25 mouse cellular contexts compared by ENCODE assay signal in the genomic region with DNA sequence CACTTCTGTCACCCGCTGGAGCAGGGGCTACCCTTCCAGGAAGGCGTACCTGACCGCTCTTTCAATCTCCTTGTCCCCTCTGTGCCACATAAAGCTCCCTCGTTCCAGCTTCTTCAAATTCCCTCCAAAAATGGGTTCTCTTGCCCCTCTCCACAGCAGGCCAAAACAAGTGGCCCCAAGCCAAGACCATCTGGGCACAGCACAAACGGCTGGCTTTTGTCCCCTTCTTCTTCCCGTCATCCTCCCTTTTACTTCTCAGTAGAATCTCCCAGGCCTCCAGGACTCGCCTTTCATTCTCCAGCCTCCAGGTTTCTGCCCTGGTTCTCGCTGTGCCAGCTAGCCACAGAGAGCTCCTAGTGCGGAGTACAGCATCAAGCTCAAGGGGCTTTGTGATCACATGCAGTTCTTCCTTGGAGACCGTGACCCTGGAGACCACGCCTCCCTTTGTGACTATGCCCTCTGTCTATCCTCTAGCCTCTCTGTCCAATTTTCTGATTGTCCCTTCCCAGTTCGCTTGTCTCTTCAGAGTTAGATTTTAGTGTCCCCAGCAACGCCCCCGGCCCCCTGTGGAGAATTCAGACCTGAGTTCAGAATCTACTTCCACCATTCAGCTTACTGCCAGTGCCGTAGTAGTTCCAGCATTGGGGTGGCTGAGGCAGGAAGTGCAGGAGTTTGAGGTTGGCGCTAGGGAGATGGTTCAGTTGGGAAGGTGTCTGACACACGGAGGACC. TPM values are rescaled to one million over a fixed set of nuclear protein-coding genes. Genes with fewer than 3 reads are reported as not detected.
A peak's percentile ranks its signal among the peaks of the same experiment; 100 is the strongest.
DNase-seq lines count a peak whose midpoint lies in the region; ATAC-seq lines count a peak whose summit lies in the region.
"Had no signal": no experiment of that assay in that cellular context is flagged by ENCODE, and none has a peak within 500 bp of the region (broad histone marks: within the 10 kb centered on the region; RNA-seq: fewer than 3 reads in every experiment).

No protein-coding gene starts in this region.

- intact Hi-C loops in gastrocnemius, postnatal 14 days (cut with DNase I; ENCODE audit: low total_unique reads) = loop anchor here (5.0 to 10.0 kb wide), 2 partner anchors 34 to 113 kb away; a partner anchor contains a TSS

- no peaks in the 10 kb centered on the region for H3K27me3 ChIP-seq in midbrain, embryonic 13.5 days
- no peaks in the 10 kb centered on the region for H3K27me3 ChIP-seq in midbrain, embryonic 16.5 days (ENCODE audit: control insufficient read depth, insufficient read depth, low read depth, low read length)
- H3K27me3 ChIP-seq in forebrain, embryonic 15.5 days = no peaks in the 10 kb centered on the region
- H3K27me3 ChIP-seq: embryonic facial prominence, embryonic 12.5 days; hindbrain, embryonic 15.5 days; limb, embryonic 13.5 days; neural tube, embryonic 12.5 days had no signal

- WGBS in midbrain, embryonic 13.5 days = 65% methylated on average over 17 of the region's 17 CpGs
- 58% methylated on average over 17 of the region's 17 CpGs for WGBS in midbrain, embryonic 16.5 days
- WGBS in forebrain, embryonic 15.5 days = 67% methylated on average over 17 of the region's 17 CpGs

- peak overlapping the region; percentile 26; the same call in 1 of the 2 replicates for H3K27ac ChIP-seq in midbrain, embryonic 13.5 days
- H3K27ac ChIP-seq in midbrain, embryonic 16.5 days (ENCODE audit: low read length) = no peak overlapping the region
- H3K27ac ChIP-seq in forebrain, embryonic 15.5 days (replicated peaks) = 0 out of 2 replicates have a peak overlapping the region, but pooled peaks have one; percentile 40
- H3K27ac ChIP-seq: embryonic facial prominence, embryonic 12.5 days; hindbrain, embryonic 15.5 days; limb, embryonic 13.5 days; liver, embryonic 14.5 days; macrophage; neural tube, embryonic 12.5 days had no signal

- H3K4me1 ChIP-seq in midbrain, embryonic 13.5 days (replicated peaks) = peaks cover 8% of the 10 kb centered on the region
- H3K4me1 ChIP-seq in midbrain, embryonic 16.5 days (ENCODE audit: control insufficient read depth, insufficient read depth, low read length) = peaks cover under 1% of the 10 kb centered on the region; the same call in 1 of the 2 replicates
- peaks cover 8% of the 10 kb centered on the region for H3K4me1 ChIP-seq in forebrain, embryonic 15.5 days
- H3K4me1 ChIP-seq: neural tube, embryonic 12.5 days had no signal

- no peak overlapping the region for H3K4me2 ChIP-seq in midbrain, embryonic 13.5 days (replicated peaks)
- H3K4me2 ChIP-seq in midbrain, embryonic 16.5 days (ENCODE audit: low read length) = no peak overlapping the region; the same call in 1 of the 2 replicates
- H3K4me2 ChIP-seq in forebrain, embryonic 15.5 days (replicated peaks) = no peak overlapping the region
- H3K4me2 ChIP-seq: embryonic facial prominence, embryonic 12.5 days; hindbrain, embryonic 15.5 days; limb, embryonic 13.5 days; neural tube, embryonic 12.5 days had no signal

- no peak overlapping the region for H3K9ac ChIP-seq in midbrain, embryonic 13.5 days (replicated peaks)
- H3K9ac ChIP-seq in midbrain, embryonic 16.5 days (ENCODE audit: low read depth, low read length) = no peak overlapping the region
- H3K9ac ChIP-seq in forebrain, embryonic 15.5 days (replicated peaks) = no peak overlapping the region
- H3K9ac ChIP-seq: embryonic facial prominence, embryonic 12.5 days; hindbrain, embryonic 15.5 days; limb, embryonic 13.5 days; liver, embryonic 14.5 days; neural tube, embryonic 12.5 days had no signal

- no peaks in the 10 kb centered on the region for H3K36me3 ChIP-seq in midbrain, embryonic 13.5 days
- no peaks in the 10 kb centered on the region for H3K36me3 ChIP-seq in midbrain, embryonic 16.5 days (ENCODE audit: control insufficient read depth, insufficient read depth, low read length)
- no peaks in the 10 kb centered on the region for H3K36me3 ChIP-seq in forebrain, embryonic 15.5 days
- H3K36me3 ChIP-seq: embryonic facial prominence, embryonic 12.5 days; hindbrain, embryonic 15.5 days; limb, embryonic 13.5 days; neural tube, embryonic 12.5 days had no signal

- no peak overlapping the region for H3K4me3 ChIP-seq in midbrain, embryonic 13.5 days (replicated peaks)
- no peak overlapping the region for H3K4me3 ChIP-seq in midbrain, embryonic 16.5 days (ENCODE audit: low read depth, low read length)
- H3K4me3 ChIP-seq in forebrain, embryonic 15.5 days = no peak overlapping the region
- H3K4me3 ChIP-seq: embryonic facial prominence, embryonic 12.5 days; erythroblast, embryonic 14.5 days; hindbrain, embryonic 15.5 days; limb, embryonic 13.5 days; neural tube, embryonic 12.5 days had no signal

- no peaks in the 10 kb centered on the region for H3K9me3 ChIP-seq in midbrain, embryonic 13.5 days
- no peaks in the 10 kb centered on the region for H3K9me3 ChIP-seq in midbrain, embryonic 16.5 days (replicated peaks; ENCODE audit: control insufficient read depth, low read length, poor library complexity, severe bottlenecking)
- H3K9me3 ChIP-seq in forebrain, embryonic 15.5 days = no peaks in the 10 kb centered on the region
- H3K9me3 ChIP-seq: embryonic facial prominence, embryonic 12.5 days; hindbrain, embryonic 15.5 days; limb, embryonic 13.5 days; neural tube, embryonic 12.5 days had no signal

- no peak for ATAC-seq in midbrain, embryonic 13.5 days
- ATAC-seq in midbrain, embryonic 16.5 days = no peak
- no peak for ATAC-seq in forebrain, embryonic 15.5 days (replicated peaks)
- ATAC-seq in megakaryocyte-erythroid progenitor cell, adult 5-6 weeks (replicated peaks; ENCODE audit: low FRiP score, low TSS enrichment, poor library complexity, severe bottlenecking) = no peak
- ATAC-seq: intestine, postnatal 0 days had no signal

- DNase-seq in gastrocnemius, postnatal 14 days = peak; percentile 1
- DNase-seq in gastrocnemius, postnatal 10 days = no peak
- DNase-seq in R1 (ENCODE audit: low read depth, low spot score) = peak; percentile 62
- DNase-seq in ovary, adult 18-20 months (ENCODE audit: low spot score) = no peak
- DNase-seq: adrenal gland, postnatal 25 days; cerebellum, adult 18-20 months; right cerebral cortex, postnatal 14 days; spleen, adult 18-20 months; thymus, adult 18-20 months had no signal

RNA-seq across cellular contexts. Expression of a gene that starts 5.6 kb away (rescaled TPM):
- 10 to 100 TPM; 20.7 TPM for total RNA-seq in gastrocnemius, postnatal 14 days (2021)
- total RNA-seq in gastrocnemius, postnatal 10 days (2021) = 10 to 100 TPM; 22.8 to 27.2 TPM
- 42.2 and 43.8 TPM in 2 replicates for polyA plus RNA-seq in midbrain, embryonic 13.5 days (2015; fragmentation: Nextera tagmentation; extraction: Ambion mirVana)
- polyA plus RNA-seq in midbrain, embryonic 16.5 days (2015; fragmentation: Nextera tagmentation; extraction: Ambion mirVana) = 35.2 and 37.4 TPM in 2 replicates
- polyA plus RNA-seq in forebrain, embryonic 15.5 days (2015; fragmentation: Nextera tagmentation; extraction: Ambion mirVana) = 41.0 and 41.6 TPM in 2 replicates
- 29.0 and 36.7 TPM in 2 replicates for total RNA-seq in megakaryocyte-erythroid progenitor cell, adult 5-6 weeks (2014; fragmentation: Nextera tagmentation)
- total RNA-seq in megakaryocyte-erythroid progenitor cell, adult 5-6 weeks (2017) = 21.2 and 25.8 TPM in 2 replicates

RNA-seq across cellular contexts. Expression of a gene that starts 7.4 kb away (rescaled TPM):
- 1 to 10 TPM; 2.2 to 6.2 TPM for total RNA-seq in gastrocnemius, postnatal 14 days (2021)
- 1 to 10 TPM in 1 of 2 experiments, not detected in 1; 7.5 TPM for total RNA-seq in gastrocnemius, postnatal 10 days (2021)
- polyA plus RNA-seq in midbrain, embryonic 13.5 days (2015; fragmentation: Nextera tagmentation; extraction: Ambion mirVana) = not detected in 2 replicates
- polyA plus RNA-seq in midbrain, embryonic 16.5 days (2015; fragmentation: Nextera tagmentation; extraction: Ambion mirVana) = 5.5 TPM in 1 of 2 replicates, not detected in the other
- polyA plus RNA-seq in forebrain, embryonic 15.5 days (2015; fragmentation: Nextera tagmentation; extraction: Ambion mirVana) = 4.2 TPM in 1 of 2 replicates, not detected in the other
- total RNA-seq in megakaryocyte-erythroid progenitor cell, adult 5-6 weeks (2014; fragmentation: Nextera tagmentation) = 5.6 and 6.5 TPM in 2 replicates
- total RNA-seq in megakaryocyte-erythroid progenitor cell, adult 5-6 weeks (2017) = not detected in 2 replicates
- total RNA-seq: common myeloid progenitor, adult 5-6 weeks had no signal
- polyA plus RNA-seq: C2C12; erythroblast, embryonic 14.5 days; hindbrain, embryonic 15.5 days; intestine, postnatal 0 days; large intestine, adult 2 months; limb, embryonic 13.5 days; liver, embryonic 14.5 days; lung, embryonic 16.5 days; macrophage had no signal

RNA-seq across cellular contexts. Expression of a gene that starts 26.7 kb away (rescaled TPM):
- total RNA-seq in gastrocnemius, postnatal 14 days (2021) = 100 to 1,000 TPM; 101 to 102 TPM
- total RNA-seq in gastrocnemius, postnatal 10 days (2021) = 100 to 1,000 TPM in 1 of 2 experiments, 10 to 100 TPM in 1; 94.7 to 131 TPM
- polyA plus RNA-seq in midbrain, embryonic 13.5 days (2015; fragmentation: Nextera tagmentation; extraction: Ambion mirVana) = 133 and 134 TPM in 2 replicates
- polyA plus RNA-seq in midbrain, embryonic 16.5 days (2015; fragmentation: Nextera tagmentation; extraction: Ambion mirVana) = 125 and 131 TPM in 2 replicates
- polyA plus RNA-seq in forebrain, embryonic 15.5 days (2015; fragmentation: Nextera tagmentation; extraction: Ambion mirVana) = 123 and 124 TPM in 2 replicates
- total RNA-seq in megakaryocyte-erythroid progenitor cell, adult 5-6 weeks (2014; fragmentation: Nextera tagmentation) = 145 and 192 TPM in 2 replicates
- 292 and 318 TPM in 2 replicates for total RNA-seq in megakaryocyte-erythroid progenitor cell, adult 5-6 weeks (2017)

RNA-seq across cellular contexts. Expression of a gene that starts 35.9 kb away (rescaled TPM):
- total RNA-seq in gastrocnemius, postnatal 14 days (2021) = 10 to 100 TPM; 15.8 to 17.7 TPM
- total RNA-seq in gastrocnemius, postnatal 10 days (2021) = 10 to 100 TPM; 16.7 to 18.8 TPM
- polyA plus RNA-seq in midbrain, embryonic 13.5 days (2015; fragmentation: Nextera tagmentation; extraction: Ambion mirVana) = 72.9 and 77.8 TPM in 2 replicates
- polyA plus RNA-seq in midbrain, embryonic 16.5 days (2015; fragmentation: Nextera tagmentation; extraction: Ambion mirVana) = 74.9 and 79.6 TPM in 2 replicates
- 65.3 and 70.7 TPM in 2 replicates for polyA plus RNA-seq in forebrain, embryonic 15.5 days (2015; fragmentation: Nextera tagmentation; extraction: Ambion mirVana)
- total RNA-seq in megakaryocyte-erythroid progenitor cell, adult 5-6 weeks (2014; fragmentation: Nextera tagmentation) = 51.6 and 54.4 TPM in 2 replicates
- total RNA-seq in megakaryocyte-erythroid progenitor cell, adult 5-6 weeks (2017) = 28.7 and 36.3 TPM in 2 replicates

RNA-seq across cellular contexts. Expression of a gene that starts 54.7 kb away (rescaled TPM):
- 1 to 10 TPM; 1.3 to 3.1 TPM for total RNA-seq in gastrocnemius, postnatal 14 days (2021)
- 1 to 10 TPM; 2.8 to 3.1 TPM for total RNA-seq in gastrocnemius, postnatal 10 days (2021)
- 11.4 and 12.3 TPM in 2 replicates for polyA plus RNA-seq in midbrain, embryonic 13.5 days (2015; fragmentation: Nextera tagmentation; extraction: Ambion mirVana)
- 14.1 and 15.2 TPM in 2 replicates for polyA plus RNA-seq in midbrain, embryonic 16.5 days (2015; fragmentation: Nextera tagmentation; extraction: Ambion mirVana)
- polyA plus RNA-seq in forebrain, embryonic 15.5 days (2015; fragmentation: Nextera tagmentation; extraction: Ambion mirVana) = 10.3 and 10.7 TPM in 2 replicates
- not detected in 2 replicates for total RNA-seq in megakaryocyte-erythroid progenitor cell, adult 5-6 weeks (2014; fragmentation: Nextera tagmentation)
- not detected in 2 replicates for total RNA-seq in megakaryocyte-erythroid progenitor cell, adult 5-6 weeks (2017)
- total RNA-seq: common myeloid progenitor, adult 5-6 weeks had no signal
- polyA plus RNA-seq: erythroblast, embryonic 14.5 days had no signal

Comparison
In these comparisons a context has a peak if more than half of its experiments do, and no peak if none do; other contexts are left out.
1. DNase-seq: peak in gastrocnemius, postnatal 14 days (single experiment) and R1 (single experiment); none in gastrocnemius, postnatal 10 days (single experiment) and ovary, adult 18-20 months (single experiment).